Mouse (Mus musculus): Measurements from ENCODE around the gene Slc25a29. TPM values are rescaled to one million over a fixed set of nuclear protein-coding genes. Genes with fewer than 3 reads are reported as not detected.
A peak's percentile ranks its signal among the peaks of the same experiment; 100 is the strongest.

Slc25a29 gene
- 3.5 and 5.8 TPM in 2 replicates for polyA plus RNA-seq (2015; fragmentation: Nextera tagmentation; extraction: Ambion mirVana)

DNA sequence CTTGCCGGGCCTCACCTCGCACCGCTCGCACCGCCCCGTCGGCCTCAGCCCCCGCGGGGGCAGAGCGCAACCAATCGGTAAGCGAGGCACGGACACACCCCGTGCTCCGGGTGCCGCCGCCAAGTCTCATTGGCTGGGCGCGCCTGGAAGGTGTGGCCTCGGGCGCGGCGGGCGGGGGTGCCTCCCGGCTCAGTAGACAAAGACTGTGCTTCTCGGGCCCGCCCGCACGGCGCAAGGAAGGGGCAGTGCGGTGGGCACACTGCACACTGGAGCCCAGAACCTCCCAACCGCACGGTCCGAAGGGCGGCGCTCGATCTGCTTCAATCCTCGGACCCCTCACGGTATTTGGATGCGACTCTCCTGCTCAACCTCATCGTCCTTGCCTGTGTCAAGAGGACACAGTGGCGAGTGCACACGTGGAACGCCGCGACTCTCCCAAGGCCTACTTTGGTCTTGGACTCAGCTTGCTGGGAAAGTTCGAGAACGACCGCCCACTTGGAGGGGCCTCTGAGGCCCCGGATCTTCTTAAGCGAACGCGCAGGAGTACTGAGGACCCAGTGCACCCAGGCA, at the start of gene Slc25a29, which contains the start of gene Slc25a47:
TSS of gene Slc25a29 (minus strand) at position 44 of the 570 bp plus-strand sequence.
TSS of gene Slc25a47 (plus strand) at position 207 of the 570 bp plus-strand sequence.
- ATAC-seq (peak; percentile 95), DNase-seq (peak; percentile 96)
- H3K4me3 ChIP-seq (ENCODE audit: low read depth, low read length) = peak within 1 kb of the TSS; percentile 65
- H3K4me1 ChIP-seq (ENCODE audit: insufficient read depth) = peaks cover 20% of the 10 kb centered on the region
- H3K27me3 ChIP-seq (ENCODE audit: insufficient read depth, low read length) = no peaks in the 10 kb centered on the region
- no peaks in the 10 kb centered on the region; the same call in 1 of the 2 replicates for H3K36me3 ChIP-seq (replicated peaks; ENCODE audit: insufficient read depth, low read length)
- H3K27ac ChIP-seq (ENCODE audit: low read depth) = peak within 1 kb of the TSS; percentile 92
- H3K9ac ChIP-seq (replicated peaks) = peak within 1 kb of the TSS; percentile 76
- under 1% methylated on average over 50 of the region's 53 CpGs for WGBS (ENCODE audit: insufficient replicate concordance)
- peak within 1 kb of the TSS; percentile 93 for H3K4me2 ChIP-seq (ENCODE audit: low read depth, low read length)
- no peak for TF ChIP-seq CTCF (IDR thresholded peaks at IDR 0.05; ENCODE audit: low read depth)
- TF ChIP-seq EP300 (IDR thresholded peaks at IDR 0.05; ENCODE audit: low read depth) = no peak; the same call in 1 of the 2 replicates
- no peaks in the 10 kb centered on the region for H3K9me3 ChIP-seq (ENCODE audit: low read length)

DNA sequence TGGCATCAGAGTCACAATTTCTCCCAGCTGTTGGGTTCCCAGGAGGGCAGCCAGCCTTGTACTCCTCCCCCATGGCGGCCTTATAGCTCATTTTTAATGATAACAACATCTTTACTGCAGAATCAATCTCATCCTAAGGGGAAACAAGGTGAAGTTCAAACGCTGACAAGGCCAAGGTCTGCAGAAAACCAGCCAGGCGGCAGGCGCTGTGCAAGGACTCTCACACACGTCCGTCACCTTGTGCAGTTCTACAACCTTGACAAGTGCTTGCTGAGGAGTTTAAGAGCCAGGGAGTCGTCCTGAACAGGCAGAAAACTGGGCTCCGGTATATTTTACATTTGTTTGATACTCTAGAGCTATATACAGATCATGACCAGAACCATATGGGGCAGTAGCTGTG, 47.1 kb upstream of the Slc25a29 start:
- no peak overlapping the region for H3K27ac ChIP-seq (ENCODE audit: low read depth)
- no peaks in the 10 kb centered on the region for H3K9me3 ChIP-seq (ENCODE audit: low read length)
- H3K9ac ChIP-seq (replicated peaks) = no peak overlapping the region
- H3K4me2 ChIP-seq (ENCODE audit: low read depth, low read length) = no peak overlapping the region
- 0 out of 2 replicates have a peak, but pooled peaks cover 7% of the 10 kb centered on the region for H3K4me1 ChIP-seq (ENCODE audit: insufficient read depth)
- H3K4me3 ChIP-seq (ENCODE audit: low read depth, low read length) = no peak overlapping the region
- WGBS (ENCODE audit: insufficient replicate concordance) = 87% methylated on average over 8 of the region's 8 CpGs
- DNase-seq (no peak), ATAC-seq (no peak)
- peaks cover 50% of the 10 kb centered on the region for H3K36me3 ChIP-seq (replicated peaks; ENCODE audit: insufficient read depth, low read length)
- no peak for TF ChIP-seq EP300 (IDR thresholded peaks at IDR 0.05; ENCODE audit: low read depth)
- no peak for TF ChIP-seq CTCF (IDR thresholded peaks at IDR 0.05; ENCODE audit: low read depth)
- no peaks in the 10 kb centered on the region for H3K27me3 ChIP-seq (ENCODE audit: insufficient read depth, low read length)

DNA sequence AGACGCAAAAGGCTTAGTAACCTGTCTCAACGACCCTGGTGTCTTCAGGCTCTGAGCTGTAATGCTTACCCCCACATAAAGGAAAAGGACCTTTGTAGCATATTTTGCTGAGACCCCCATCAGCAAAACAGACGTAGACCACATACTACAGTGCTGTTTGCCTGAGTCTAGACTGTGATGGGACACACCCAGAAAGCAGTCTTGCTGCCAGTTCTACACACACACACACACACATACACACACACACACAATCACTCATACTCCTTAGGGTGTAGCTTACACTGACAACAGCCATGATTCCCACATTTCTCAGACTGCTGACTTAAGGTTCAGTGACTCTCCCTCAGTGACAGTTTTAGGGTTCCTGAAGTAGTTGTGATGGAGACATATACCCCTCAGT, 45.5 kb upstream of the Slc25a29 start:
- no peaks in the 10 kb centered on the region for H3K9me3 ChIP-seq (ENCODE audit: low read length)
- WGBS (ENCODE audit: insufficient replicate concordance) = 87% methylated on average over 3 of the region's 3 CpGs
- H3K27ac ChIP-seq (ENCODE audit: low read depth) = no peak overlapping the region
- H3K4me1 ChIP-seq (ENCODE audit: insufficient read depth) = no peaks in the 10 kb centered on the region
- peaks cover 41% of the 10 kb centered on the region for H3K36me3 ChIP-seq (replicated peaks; ENCODE audit: insufficient read depth, low read length)
- H3K27me3 ChIP-seq (ENCODE audit: insufficient read depth, low read length) = no peaks in the 10 kb centered on the region
- no peak overlapping the region for H3K9ac ChIP-seq (replicated peaks)
- H3K4me3 ChIP-seq (ENCODE audit: low read depth, low read length) = no peak overlapping the region
- DNase-seq (no peak), ATAC-seq (no peak)
- TF ChIP-seq CTCF (IDR thresholded peaks at IDR 0.05; ENCODE audit: low read depth) = no peak
- no peak for TF ChIP-seq EP300 (IDR thresholded peaks at IDR 0.05; ENCODE audit: low read depth)
- H3K4me2 ChIP-seq (ENCODE audit: low read depth, low read length) = no peak overlapping the region

DNA sequence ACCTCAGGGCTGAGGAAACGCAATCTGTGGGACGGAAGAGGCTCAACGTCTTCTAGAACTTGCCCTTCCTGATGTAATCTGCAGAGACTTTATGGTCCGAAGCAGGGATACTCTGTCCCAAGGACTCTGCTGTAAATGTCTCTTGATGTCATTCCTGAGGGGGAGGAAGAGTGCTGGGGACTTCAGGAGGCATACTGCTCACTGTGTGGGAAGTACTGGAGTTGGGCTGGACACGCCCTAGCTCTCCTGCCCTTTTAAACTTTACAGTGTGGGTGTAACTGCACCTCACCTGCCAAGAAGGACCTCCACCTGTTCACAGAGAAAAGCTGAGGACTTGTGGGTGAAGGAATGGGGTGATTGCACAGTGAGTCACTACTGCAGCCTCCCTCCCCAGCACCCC, 44.9 kb upstream of the Slc25a29 start:
- H3K4me2 ChIP-seq (ENCODE audit: low read depth, low read length) = no peak overlapping the region
- DNase-seq (no peak), ATAC-seq (no peak)
- no peaks in the 10 kb centered on the region for H3K9me3 ChIP-seq (ENCODE audit: low read length)
- no peak overlapping the region for H3K9ac ChIP-seq (replicated peaks)
- no peak for TF ChIP-seq EP300 (IDR thresholded peaks at IDR 0.05; ENCODE audit: low read depth)
- no peak for TF ChIP-seq CTCF (IDR thresholded peaks at IDR 0.05; ENCODE audit: low read depth)
- no peaks in the 10 kb centered on the region for H3K27me3 ChIP-seq (ENCODE audit: insufficient read depth, low read length)
- H3K36me3 ChIP-seq (replicated peaks; ENCODE audit: insufficient read depth, low read length) = peaks cover 40% of the 10 kb centered on the region
- H3K4me1 ChIP-seq (ENCODE audit: insufficient read depth) = no peaks in the 10 kb centered on the region
- H3K27ac ChIP-seq (ENCODE audit: low read depth) = no peak overlapping the region
- WGBS (ENCODE audit: insufficient replicate concordance) = 79% methylated on average over 5 of the region's 5 CpGs
- no peak overlapping the region for H3K4me3 ChIP-seq (ENCODE audit: low read depth, low read length)

DNA sequence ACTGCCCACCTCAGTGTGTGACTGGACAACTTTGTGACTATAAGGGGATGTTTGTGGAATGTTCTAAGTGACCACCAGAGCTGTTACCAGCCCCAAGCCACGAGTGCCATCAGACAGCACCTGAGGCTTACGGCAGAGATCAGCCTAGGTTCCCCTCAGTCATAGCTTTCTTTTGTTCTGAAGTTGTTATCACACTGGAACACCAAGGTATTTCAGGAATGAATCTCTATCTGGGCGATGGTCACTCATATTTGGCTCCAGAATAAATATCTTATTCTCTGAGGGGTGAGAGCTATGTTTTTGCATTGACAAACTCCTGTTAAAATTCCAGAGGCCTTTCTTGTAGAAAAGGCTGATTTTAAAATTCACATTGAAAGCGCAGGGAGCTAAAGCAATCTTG, 43.5 kb upstream of the Slc25a29 start:
- H3K27me3 ChIP-seq (ENCODE audit: insufficient read depth, low read length) = no peaks in the 10 kb centered on the region
- WGBS (ENCODE audit: insufficient replicate concordance) = 83% methylated on average over 4 of the region's 4 CpGs
- ATAC-seq = no peak
- H3K36me3 ChIP-seq (replicated peaks; ENCODE audit: insufficient read depth, low read length) = peaks cover 46% of the 10 kb centered on the region
- no peak for DNase-seq
- no peak overlapping the region for H3K4me2 ChIP-seq (ENCODE audit: low read depth, low read length)
- H3K27ac ChIP-seq (ENCODE audit: low read depth) = no peak overlapping the region
- TF ChIP-seq CTCF (IDR thresholded peaks at IDR 0.05; ENCODE audit: low read depth) (no peak), EP300 (IDR thresholded peaks at IDR 0.05; ENCODE audit: low read depth) (no peak)
- no peak overlapping the region for H3K9ac ChIP-seq (replicated peaks)
- H3K4me1 ChIP-seq (ENCODE audit: insufficient read depth) = no peaks in the 10 kb centered on the region
- no peak overlapping the region for H3K4me3 ChIP-seq (ENCODE audit: low read depth, low read length)
- H3K9me3 ChIP-seq (ENCODE audit: low read length) = no peaks in the 10 kb centered on the region

DNA sequence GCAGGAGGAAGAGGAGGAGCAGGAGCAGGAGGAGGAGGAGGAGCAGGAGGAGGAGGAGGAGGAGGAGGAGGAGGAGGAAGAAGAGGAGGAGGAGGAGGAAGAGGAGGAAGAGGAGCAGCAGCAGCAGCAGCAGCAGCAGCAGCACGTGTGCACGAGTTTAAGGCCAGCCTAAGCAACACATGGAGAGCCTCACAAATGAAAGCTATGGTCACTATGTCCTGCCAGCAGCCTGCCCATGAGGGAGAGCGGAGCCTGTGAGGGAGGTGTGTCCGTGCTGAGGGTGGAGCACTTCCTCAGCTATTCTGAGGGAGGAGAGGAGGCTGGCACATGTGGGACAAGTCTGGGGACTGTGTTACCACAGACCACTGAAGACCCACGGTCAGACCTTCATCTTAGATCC, 37.4 kb upstream of the Slc25a29 start:
- H3K36me3 ChIP-seq (replicated peaks; ENCODE audit: insufficient read depth, low read length) = peaks cover 42% of the 10 kb centered on the region
- H3K27me3 ChIP-seq (ENCODE audit: insufficient read depth, low read length) = no peaks in the 10 kb centered on the region

More for the DNA sequence above, 37.4 kb upstream of the Slc25a29 start:
- H3K4me1 ChIP-seq (ENCODE audit: insufficient read depth) = no peaks in the 10 kb centered on the region
- H3K4me3 ChIP-seq (ENCODE audit: low read depth, low read length) = no peak overlapping the region
- WGBS (ENCODE audit: insufficient replicate concordance) = 74% methylated on average over 5 of the region's 5 CpGs
- TF ChIP-seq CTCF (IDR thresholded peaks at IDR 0.05; ENCODE audit: low read depth) (no peak), EP300 (IDR thresholded peaks at IDR 0.05; ENCODE audit: low read depth) (no peak)
- no peak overlapping the region for H3K9ac ChIP-seq (replicated peaks)
- DNase-seq = no peak
- no peak overlapping the region for H3K27ac ChIP-seq (ENCODE audit: low read depth)
- ATAC-seq = no peak
- no peak overlapping the region for H3K4me2 ChIP-seq (ENCODE audit: low read depth, low read length)
- H3K9me3 ChIP-seq (ENCODE audit: low read length) = no peaks in the 10 kb centered on the region
